In the genomic region with DNA sequence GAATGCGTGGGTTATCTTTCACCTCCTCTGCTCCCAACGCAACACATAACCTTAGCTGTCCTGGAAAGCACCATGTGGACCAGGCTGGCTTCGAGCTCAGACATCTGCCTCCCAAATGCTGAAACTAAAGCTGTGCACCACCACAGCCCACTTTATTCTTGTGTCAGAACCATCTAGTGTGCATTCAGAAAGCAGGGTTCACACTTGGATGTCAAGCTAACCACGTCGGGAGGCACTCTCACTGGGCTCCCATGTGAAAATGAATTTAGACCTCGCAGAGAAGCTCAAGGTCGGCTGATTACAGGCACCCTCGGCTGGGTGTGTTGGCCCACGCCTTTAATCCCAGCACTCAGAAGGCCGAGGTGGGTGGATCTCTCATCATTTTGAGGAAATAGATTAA, we compare ENCODE assay signal across 8 mouse cellular contexts. TPM values are rescaled to one million over a fixed set of nuclear protein-coding genes. Genes with fewer than 3 reads are reported as not detected.
DNase-seq lines count a peak whose midpoint lies in the region; ATAC-seq lines count a peak whose summit lies in the region.

No protein-coding gene starts in this region.

- intact Hi-C loops in gastrocnemius, postnatal 14 days (cut with DNase I; ENCODE audit: low total_unique reads) = no loop called here

- no peaks in the 10 kb centered on the region for H3K9me3 ChIP-seq in forebrain, embryonic 11.5 days (ENCODE audit: control insufficient read depth, low read length)

- peak overlapping the region; percentile 99 for H3K4me3 ChIP-seq in forebrain, embryonic 11.5 days (ENCODE audit: low read depth, low read length)

- H3K27ac ChIP-seq in forebrain, embryonic 11.5 days (ENCODE audit: low read depth, low read length) = no peak overlapping the region

- peak overlapping the region; percentile 98 for H3K9ac ChIP-seq in forebrain, embryonic 11.5 days (ENCODE audit: low read length)

- peaks cover 13% of the 10 kb centered on the region; the same call in 1 of the 2 replicates for H3K36me3 ChIP-seq in forebrain, embryonic 11.5 days (ENCODE audit: control insufficient read depth, insufficient read depth, low read length)

- no peak for ATAC-seq in forebrain, embryonic 11.5 days (replicated peaks; ENCODE audit: low FRiP score)
- ATAC-seq in inflammation-experienced regulatory T-cells, adult 6 months = no peak

- DNase-seq in adrenal gland, postnatal 14 days = peak; percentile 44
- no peak for DNase-seq in adrenal gland, adult 18-20 months (ENCODE audit: low spot score in 2 of 2)
- DNase-seq in 416B (ENCODE audit: low read depth) (peak; percentile 16), liver (peak; percentile 52)
- peak; percentile 51 for DNase-seq in forebrain, embryonic 11.5 days (ENCODE audit: low spot score)
- no peak for DNase-seq in gastrocnemius, postnatal 14 days
- no peak for DNase-seq in cerebellum, postnatal 4 days (ENCODE audit: low spot score in 2 of 2)

- peak overlapping the region; percentile 92 for H3K4me2 ChIP-seq in forebrain, embryonic 11.5 days (ENCODE audit: low read depth, low read length, severe bottlenecking)

- 23% methylated on average over 10 of the region's 10 CpGs for WGBS in forebrain, embryonic 11.5 days

- H3K27me3 ChIP-seq in forebrain, embryonic 11.5 days (ENCODE audit: control insufficient read depth, insufficient read depth, low read length) = no peaks in the 10 kb centered on the region

- H3K4me1 ChIP-seq in forebrain, embryonic 11.5 days (replicated peaks; ENCODE audit: control insufficient read depth, insufficient read depth, low read length) = peaks cover 13% of the 10 kb centered on the region

RNA-seq across cellular contexts. Expression of a gene that starts 1.2 kb away (rescaled TPM):
- total RNA-seq in adrenal gland, postnatal 14 days (2021) = 1,182 and 1,388 TPM in 2 replicates
- total RNA-seq in adrenal gland, adult 18-20 months (2021) = 1,000 to 10,000 TPM; 1,108 to 1,124 TPM
- 1,077 and 1,117 TPM in 2 replicates for polyA plus RNA-seq in forebrain, embryonic 11.5 days (2014; fragmentation: Nextera tagmentation; extraction: Ambion mirVana)
- 1,000 to 10,000 TPM in 2 of 3 experiments, 100 to 1,000 TPM in 1; 985 to 1,426 (median 1,383) TPM for polyA plus RNA-seq in inflammation-experienced regulatory T-cells, adult 6 months (2017; shearing (Covaris generic))
- total RNA-seq in gastrocnemius, postnatal 14 days (2021) = 1,000 to 10,000 TPM in 1 of 2 experiments, 100 to 1,000 TPM in 1; 890 to 1,010 TPM

Comparison
In these comparisons a context has a peak if more than half of its experiments do, and no peak if none do; other contexts are left out.
1. DNase-seq: peak in adrenal gland, postnatal 14 days (single experiment), 416B (single experiment), forebrain, embryonic 11.5 days (single experiment) and liver (single experiment); none in adrenal gland, adult 18-20 months (0 of 2), gastrocnemius, postnatal 14 days (single experiment) and cerebellum, postnatal 4 days (0 of 2).